Mouse (Mus musculus) midbrain, embryonic 14.5 days (tissue): Measurements from ENCODE around the gene 6430548M08Rik. TPM values are rescaled to one million over a fixed set of nuclear protein-coding genes. Genes with fewer than 3 reads are reported as not detected.

Source experiments
- polyA plus RNA-seq: library from polyadenylated mRNA; unstranded; fragments of >200 nt; fragmentation: Nextera tagmentation; extraction: Ambion mirVana; gene quantifications from 2 replicates; pipeline ENCODE4 v1.2.1, GENCODE M21; 2014

Gene 6430548M08Rik
- polyA plus RNA-seq, 1 experiment from 2014 or later: 35.5 TPM

Other genes with a start within 250 kb of the 6430548M08Rik start
- gene Usp10, start 203.8 kb upstream of the 6430548M08Rik start, polyA plus RNA-seq: 94.2 and 106 TPM in 2 replicates
- 4.1 and 4.7 TPM in 2 replicates for gene Gm20388, start 203.3 kb upstream of the 6430548M08Rik start, polyA plus RNA-seq
- 0.66 and 1.1 TPM in 2 replicates for gene Crispld2, start 121.7 kb upstream of the 6430548M08Rik start, polyA plus RNA-seq
- 22.3 and 26.7 TPM in 2 replicates for gene Zdhhc7, start 12.7 kb upstream of the 6430548M08Rik start, polyA plus RNA-seq
- gene Fam92b, start 63.3 kb downstream of the 6430548M08Rik start, polyA plus RNA-seq: 0.92 and 1.8 TPM in 2 replicates
- gene Gse1, start 114.3 kb downstream of the 6430548M08Rik start, polyA plus RNA-seq: 28.6 and 29.0 TPM in 2 replicates